Mouse (Mus musculus) lung, adult 2 months (tissue): ENCODE measurements around the gene Psmd10.

ENCODE experiments used
- CTCF ChIP-seq: fragments of 200-500 bp; IDR thresholded peaks from 2 replicates; pipeline ENCODE4 v1.5.1; 2011; ENCODE audit warnings: mild to moderate bottlenecking, low read length, control low read depth; ENCODE audit not compliant: insufficient read depth
- POLR2A ChIP-seq: fragments of 200-500 bp; IDR thresholded peaks from 2 replicates; pipeline ENCODE4 v1.6.1; 2011; ENCODE audit warnings: low read depth, mild to moderate bottlenecking, control low read depth, low read length, borderline replicate concordance; ENCODE audit errors: extremely low read depth

DNA sequence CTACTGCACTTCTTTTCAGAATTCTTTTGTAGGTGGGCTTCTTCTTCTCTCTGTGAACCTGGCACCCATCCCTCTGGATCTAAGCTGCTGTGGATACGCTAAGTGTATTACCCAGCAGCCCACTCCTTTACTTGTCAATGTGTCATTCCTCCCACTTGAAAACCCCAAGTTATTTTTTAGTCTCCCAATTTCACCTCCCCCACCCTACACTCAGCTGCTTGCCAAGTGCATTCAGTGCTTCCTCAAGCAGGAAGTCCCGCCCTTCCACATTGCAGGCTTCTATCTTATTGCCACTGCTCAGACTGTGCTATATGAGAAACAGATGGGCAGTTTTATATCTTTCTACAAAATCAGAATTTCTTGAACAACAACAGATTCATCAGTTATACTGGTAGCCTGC lies 23.0 kb upstream of the Psmd10 start:
- TF ChIP-seq CTCF = no peak
- TF ChIP-seq POLR2A = no peak
